8 mouse cellular contexts compared by ENCODE assay signal in genomic region chr11:51649111-51649888, GRCm38 (mm10). TPM values are rescaled to one million over a fixed set of nuclear protein-coding genes. Genes with fewer than 3 reads are reported as not detected.
DNase-seq lines count a peak whose midpoint lies in the region; ATAC-seq and TF ChIP-seq lines count a peak whose summit lies in the region.

No protein-coding gene starts in this region.

- peaks cover 11% of the 10 kb centered on the region; the same call in 1 of the 2 replicates for H3K4me1 ChIP-seq in kidney, postnatal 0 days (replicated peaks; ENCODE audit: insufficient read depth, low read length)
- H3K4me1 ChIP-seq in cortical plate, adult 2 months (ENCODE audit: control insufficient read depth, insufficient read depth, low read length): peaks cover 2% of the 10 kb centered on the region; the same call in 1 of the 2 replicates
- H3K4me1 ChIP-seq in hindbrain, embryonic 12.5 days: peaks cover 35% of the 10 kb centered on the region
- H3K4me1 ChIP-seq in midbrain, embryonic 15.5 days: peaks cover 26% of the 10 kb centered on the region

- WGBS in kidney, postnatal 0 days: 33% methylated on average over 11 of the region's 11 CpGs
- WGBS in hindbrain, embryonic 12.5 days: 22% methylated on average over 11 of the region's 11 CpGs
- 26% methylated on average over 11 of the region's 11 CpGs for WGBS in midbrain, embryonic 15.5 days

- peak overlapping the region; percentile 76 for H3K9ac ChIP-seq in kidney, postnatal 0 days (ENCODE audit: low read depth, low read length)
- H3K9ac ChIP-seq in hindbrain, embryonic 12.5 days: peak overlapping the region; percentile 71
- H3K9ac ChIP-seq in midbrain, embryonic 15.5 days: peak overlapping the region; percentile 64

- no peaks in the 10 kb centered on the region for H3K9me3 ChIP-seq in kidney, postnatal 0 days (replicated peaks; ENCODE audit: low read length)
- H3K9me3 ChIP-seq in hindbrain, embryonic 12.5 days (replicated peaks): no peaks in the 10 kb centered on the region
- no peaks in the 10 kb centered on the region for H3K9me3 ChIP-seq in midbrain, embryonic 15.5 days

- DNase-seq in kidney, postnatal 0 days (ENCODE audit: low spot score): no peak
- DNase-seq in kidney, adult 11 months: no peak
- no peak for DNase-seq in frontal cortex, postnatal 10 days (ENCODE audit: low spot score in 2 of 2)
- DNase-seq in left cerebral cortex, postnatal 4 days: no peak

- H3K36me3 ChIP-seq in kidney, postnatal 0 days (ENCODE audit: insufficient read depth, low read length): 0 out of 2 replicates have a peak, but pooled peaks cover under 1% of the 10 kb centered on the region
- no peaks in the 10 kb centered on the region for H3K36me3 ChIP-seq in hindbrain, embryonic 12.5 days
- H3K36me3 ChIP-seq in midbrain, embryonic 15.5 days (replicated peaks): no peaks in the 10 kb centered on the region

- intact Hi-C loops in left cerebral cortex, postnatal 4 days (cut with DNase I): no loop called here

- peak overlapping the region; percentile 58 for H3K4me3 ChIP-seq in kidney, postnatal 0 days (replicated peaks; ENCODE audit: low read depth, low read length)
- peak overlapping the region; percentile 66 for H3K4me3 ChIP-seq in cortical plate, adult 2 months (ENCODE audit: insufficient read depth, low read length)
- H3K4me3 ChIP-seq in hindbrain, embryonic 12.5 days: peak overlapping the region; percentile 62
- peak overlapping the region; percentile 76 for H3K4me3 ChIP-seq in midbrain, embryonic 15.5 days

- no peak for TF ChIP-seq CTCF in kidney, postnatal 0 days (IDR thresholded peaks at IDR 0.05; ENCODE audit: low read depth)
- TF ChIP-seq CTCF in cortical plate, adult 2 months (IDR thresholded peaks at IDR 0.05; ENCODE audit: extremely low read depth, insufficient read depth, low read length): no peak

- peak overlapping the region; percentile 85 for H3K27ac ChIP-seq in kidney, postnatal 0 days
- peak overlapping the region; percentile 8; the same call in 1 of the 2 replicates for H3K27ac ChIP-seq in cortical plate, adult 2 months (ENCODE audit: insufficient read depth, low read length)
- H3K27ac ChIP-seq in hindbrain, embryonic 12.5 days: peak overlapping the region; percentile 49; the same call in 1 of the 2 replicates
- H3K27ac ChIP-seq in midbrain, embryonic 15.5 days: no peak overlapping the region

- H3K27me3 ChIP-seq in kidney, postnatal 0 days (ENCODE audit: insufficient read depth, low read length): no peaks in the 10 kb centered on the region
- peaks cover 30% of the 10 kb centered on the region for H3K27me3 ChIP-seq in hindbrain, embryonic 12.5 days
- peaks cover 14% of the 10 kb centered on the region for H3K27me3 ChIP-seq in midbrain, embryonic 15.5 days (replicated peaks)

- no peak for TF ChIP-seq POLR2A in cortical plate, adult 2 months (IDR thresholded peaks at IDR 0.05; ENCODE audit: extremely low read depth, insufficient read depth, low read length)

- no peak for ATAC-seq in kidney, postnatal 0 days (replicated peaks; ENCODE audit: low FRiP score, low read depth)
- peak; percentile 13; the same call in 1 of the 2 replicates for ATAC-seq in hindbrain, embryonic 12.5 days (ENCODE audit: low FRiP score)
- no peak for ATAC-seq in midbrain, embryonic 15.5 days (replicated peaks)
- no peak for ATAC-seq in megakaryocyte progenitor cell, adult 5-6 weeks (replicated peaks; ENCODE audit: poor library complexity)

- H3K4me2 ChIP-seq in kidney, postnatal 0 days (ENCODE audit: low read length): peak overlapping the region; percentile 79
- peak overlapping the region; percentile 95 for H3K4me2 ChIP-seq in hindbrain, embryonic 12.5 days (replicated peaks)
- peak overlapping the region; percentile 97 for H3K4me2 ChIP-seq in midbrain, embryonic 15.5 days

RNA-seq across cellular contexts. Expression of gene N4bp3, which starts 1.3 kb away (rescaled TPM):
- polyA plus RNA-seq in kidney, postnatal 0 days (2015; fragmentation: Nextera tagmentation; extraction: Ambion mirVana): 28.5 and 30.6 TPM in 2 replicates
- polyA plus RNA-seq in cortical plate, adult 2 months (2012; rRNA removed): 9.1 and 10.2 TPM in 2 replicates
- 12.4 and 14.9 TPM in 2 replicates for polyA plus RNA-seq in hindbrain, embryonic 12.5 days (2016; fragmentation: Nextera tagmentation; extraction: Ambion mirVana)
- 20.5 and 21.1 TPM in 2 replicates for polyA plus RNA-seq in midbrain, embryonic 15.5 days (2015; fragmentation: Nextera tagmentation; extraction: Ambion mirVana)
- total RNA-seq in megakaryocyte progenitor cell, adult 5-6 weeks (2015): 0.10 and 0.44 TPM in 2 replicates
- 0.46 and 0.78 TPM in 2 replicates for total RNA-seq in megakaryocyte progenitor cell, adult 5-6 weeks (2017)
- total RNA-seq in left cerebral cortex, postnatal 4 days (2021): 10 to 100 TPM; 15.1 to 16.0 TPM

RNA-seq across cellular contexts. Expression of gene D930048N14Rik, which starts 1.5 kb away (rescaled TPM):
- polyA plus RNA-seq in kidney, postnatal 0 days (2015; fragmentation: Nextera tagmentation; extraction: Ambion mirVana): 1.9 and 2.0 TPM in 2 replicates
- polyA plus RNA-seq in cortical plate, adult 2 months (2012; rRNA removed): 5.3 and 6.0 TPM in 2 replicates
- polyA plus RNA-seq in hindbrain, embryonic 12.5 days (2016; fragmentation: Nextera tagmentation; extraction: Ambion mirVana): 0.87 and 0.98 TPM in 2 replicates
- polyA plus RNA-seq in midbrain, embryonic 15.5 days (2015; fragmentation: Nextera tagmentation; extraction: Ambion mirVana): 0.91 and 0.94 TPM in 2 replicates
- total RNA-seq in megakaryocyte progenitor cell, adult 5-6 weeks (2015): 0.15 TPM in 1 of 2 replicates, not detected in the other
- total RNA-seq in megakaryocyte progenitor cell, adult 5-6 weeks (2017): 0.21 TPM in 1 of 2 replicates, not detected in the other
- total RNA-seq in left cerebral cortex, postnatal 4 days (2021): 1 to 10 TPM; 1.1 to 1.2 TPM

RNA-seq across cellular contexts. Expression of gene Rmnd5b, which starts 13.6 kb away (rescaled TPM):
- 40.8 and 42.5 TPM in 2 replicates for polyA plus RNA-seq in kidney, postnatal 0 days (2015; fragmentation: Nextera tagmentation; extraction: Ambion mirVana)
- polyA plus RNA-seq in cortical plate, adult 2 months (2012; rRNA removed): 80.3 and 81.2 TPM in 2 replicates
- 50.9 and 53.9 TPM in 2 replicates for polyA plus RNA-seq in hindbrain, embryonic 12.5 days (2016; fragmentation: Nextera tagmentation; extraction: Ambion mirVana)
- polyA plus RNA-seq in midbrain, embryonic 15.5 days (2015; fragmentation: Nextera tagmentation; extraction: Ambion mirVana): 83.7 and 89.3 TPM in 2 replicates
- 34.9 TPM in 2 replicates for total RNA-seq in megakaryocyte progenitor cell, adult 5-6 weeks (2015)
- 11.4 and 20.4 TPM in 2 replicates for total RNA-seq in megakaryocyte progenitor cell, adult 5-6 weeks (2017)
- total RNA-seq in left cerebral cortex, postnatal 4 days (2021): 10 to 100 TPM; 41.4 to 47.5 TPM

RNA-seq across cellular contexts. Expression of gene Nhp2, which starts 29.8 kb away (rescaled TPM):
- polyA plus RNA-seq in kidney, postnatal 0 days (2015; fragmentation: Nextera tagmentation; extraction: Ambion mirVana): 134 and 136 TPM in 2 replicates
- polyA plus RNA-seq in cortical plate, adult 2 months (2012; rRNA removed): 73.0 and 78.5 TPM in 2 replicates
- 101 and 103 TPM in 2 replicates for polyA plus RNA-seq in hindbrain, embryonic 12.5 days (2016; fragmentation: Nextera tagmentation; extraction: Ambion mirVana)
- polyA plus RNA-seq in midbrain, embryonic 15.5 days (2015; fragmentation: Nextera tagmentation; extraction: Ambion mirVana): 91.5 and 95.2 TPM in 2 replicates
- total RNA-seq in megakaryocyte progenitor cell, adult 5-6 weeks (2015): 147 and 165 TPM in 2 replicates
- 117 and 167 TPM in 2 replicates for total RNA-seq in megakaryocyte progenitor cell, adult 5-6 weeks (2017)
- total RNA-seq in left cerebral cortex, postnatal 4 days (2021): 10 to 100 TPM; 60.2 to 60.4 TPM

RNA-seq across cellular contexts. Expression of gene 0610009B22Rik, which starts 39.4 kb away (rescaled TPM):
- 156 and 163 TPM in 2 replicates for polyA plus RNA-seq in kidney, postnatal 0 days (2015; fragmentation: Nextera tagmentation; extraction: Ambion mirVana)
- polyA plus RNA-seq in cortical plate, adult 2 months (2012; rRNA removed): 37.7 and 41.1 TPM in 2 replicates
- 105 and 109 TPM in 2 replicates for polyA plus RNA-seq in hindbrain, embryonic 12.5 days (2016; fragmentation: Nextera tagmentation; extraction: Ambion mirVana)
- 81.7 and 86.0 TPM in 2 replicates for polyA plus RNA-seq in midbrain, embryonic 15.5 days (2015; fragmentation: Nextera tagmentation; extraction: Ambion mirVana)
- 32.9 and 36.5 TPM in 2 replicates for total RNA-seq in megakaryocyte progenitor cell, adult 5-6 weeks (2015)
- total RNA-seq in megakaryocyte progenitor cell, adult 5-6 weeks (2017): 13.5 and 18.5 TPM in 2 replicates
- 10 to 100 TPM; 25.8 to 27.1 TPM for total RNA-seq in left cerebral cortex, postnatal 4 days (2021)
